Mouse (Mus musculus) intestine, embryonic 15.5 days (tissue): ENCODE measurements around the gene Rnd1. TPM values are rescaled to one million over a fixed set of nuclear protein-coding genes. Genes with fewer than 3 reads are reported as not detected.

Experiments used
- ATAC-seq: fragments of 200-750 bp; cut with Nextera tagmentation; 2 replicates; pipeline ENCODE4 v1.8.0; 2017; ENCODE audit warnings: moderate TSS enrichment, moderate library complexity
- H3K27ac ChIP-seq: fragments of 300-500 bp; sonication (generic); 2 replicates; pipeline ENCODE4 v1.5.1; 2015; ENCODE audit warnings: mild to moderate bottlenecking, inconsistent platforms
- H3K27me3 ChIP-seq: fragments of 300-500 bp; sonication (generic); replicated peaks from 2 replicates; pipeline ENCODE4 v1.6.1; 2015; ENCODE audit warnings: inconsistent platforms
- H3K36me3 ChIP-seq: fragments of 300-500 bp; sonication (generic); 2 replicates; pipeline ENCODE4 v1.6.1; 2015; ENCODE audit warnings: inconsistent platforms
- H3K4me1 ChIP-seq: fragments of 300-500 bp; sonication (generic); replicated peaks from 2 replicates; pipeline ENCODE4 v1.6.1; 2015; ENCODE audit warnings: inconsistent platforms
- H3K4me2 ChIP-seq: fragments of 300-500 bp; sonication (generic); replicated peaks from 2 replicates; pipeline ENCODE4 v1.6.1; 2015; ENCODE audit warnings: mild to moderate bottlenecking, inconsistent platforms
- H3K4me3 ChIP-seq: fragments of 300-500 bp; sonication (generic); replicated peaks from 2 replicates; pipeline ENCODE4 v1.5.1; 2015; ENCODE audit warnings: inconsistent platforms
- H3K9ac ChIP-seq: fragments of 300-500 bp; sonication (generic); 2 replicates; pipeline ENCODE4 v1.6.1; 2015; ENCODE audit warnings: inconsistent platforms
- H3K9me3 ChIP-seq: fragments of 300-500 bp; sonication (generic); 2 replicates; pipeline ENCODE4 v1.6.1; 2016; ENCODE audit warnings: inconsistent platforms
- WGBS: fragments of 180-500 bp; shearing (Covaris S2); methylation state at CpG from one replicate; pipeline ENCODE4 v1.1.7; 2015; 5-methylcytosine and 5-hydroxymethylcytosine counted together
- polyA plus RNA-seq: library from polyadenylated mRNA; unstranded; fragments of >200 nt; fragmentation: Nextera tagmentation; extraction: Ambion mirVana; gene quantifications from 2 replicates; pipeline ENCODE4 v1.2.1, GENCODE M21; 2015

Rnd1 gene
- polyA plus RNA-seq, 1 experiment from 2014 or later, result 1.1 TPM

DNA sequence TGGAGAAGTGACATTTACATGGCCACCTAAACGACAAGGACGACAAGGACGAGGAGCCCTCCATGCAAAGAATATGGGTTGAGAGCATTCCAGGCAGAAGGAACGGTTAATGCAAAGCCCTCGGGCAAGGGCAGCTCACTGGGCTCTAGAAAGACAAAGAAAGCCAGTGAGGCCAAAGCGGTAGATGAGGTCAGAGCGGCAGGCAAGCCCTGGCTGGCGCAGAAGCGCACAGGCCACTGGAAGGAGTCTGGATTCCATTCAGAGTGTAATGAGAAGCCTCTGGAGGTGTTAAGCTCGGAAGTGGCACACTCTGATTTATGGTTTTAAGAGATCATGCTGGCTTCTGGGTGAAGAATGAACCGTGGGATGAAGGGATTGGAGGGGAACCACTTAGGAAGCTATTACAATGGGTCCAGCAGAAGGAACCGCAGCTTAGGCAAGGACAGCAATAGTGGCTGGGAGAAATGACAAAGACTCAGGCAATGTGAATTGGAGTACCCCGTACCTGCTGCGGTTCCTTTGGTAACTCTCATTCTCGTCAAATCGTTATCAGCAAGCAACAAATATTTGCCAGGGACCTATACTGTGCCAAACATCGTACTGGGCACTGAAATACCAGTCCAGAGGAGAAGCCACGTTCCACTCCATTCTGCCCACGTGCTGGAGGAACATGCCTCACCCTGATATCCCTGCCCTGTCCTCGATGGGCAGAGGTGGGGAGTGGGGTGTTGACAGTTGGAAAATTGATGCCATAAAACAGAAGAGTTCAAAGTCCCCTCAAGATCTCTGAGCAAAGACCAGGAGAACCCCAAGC, 60.7 kb downstream of the Rnd1 start:
- no peaks in the 10 kb centered on the region for H3K9me3 ChIP-seq
- H3K27me3 ChIP-seq, result no peaks in the 10 kb centered on the region
- ATAC-seq, result peak; percentile 89
- H3K4me1 ChIP-seq, result peaks cover 14% of the 10 kb centered on the region
- peak overlapping the region; percentile 68 for H3K27ac ChIP-seq
- no peak overlapping the region for H3K9ac ChIP-seq
- H3K4me2 ChIP-seq, result peak overlapping the region; percentile 48
- peak overlapping the region; percentile 10 for H3K4me3 ChIP-seq
- no peaks in the 10 kb centered on the region for H3K36me3 ChIP-seq
- 33% methylated on average over 20 of the region's 20 CpGs for WGBS

DNA sequence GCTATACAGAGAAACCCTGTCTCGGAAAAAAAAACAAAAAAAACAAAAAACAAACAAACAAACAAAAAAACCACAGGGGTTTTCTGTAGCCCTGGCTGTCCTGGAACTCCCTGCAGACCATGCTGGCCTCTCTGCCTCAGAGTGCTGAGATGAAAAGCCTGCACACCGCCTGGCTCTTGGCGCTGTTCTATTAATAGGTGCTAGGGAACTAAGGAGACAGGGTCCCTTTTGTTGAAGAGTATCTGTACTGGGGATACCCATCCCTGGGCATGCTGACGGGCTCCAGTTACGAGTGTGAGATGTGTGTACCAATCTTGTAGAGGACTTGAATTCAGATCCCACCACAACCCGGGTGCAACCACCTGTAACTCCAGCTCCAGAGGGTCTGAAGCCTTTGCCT, 61.5 kb downstream of the Rnd1 start:
- H3K36me3 ChIP-seq, result no peaks in the 10 kb centered on the region
- no peak overlapping the region for H3K9ac ChIP-seq
- H3K27me3 ChIP-seq, result no peaks in the 10 kb centered on the region
- no peaks in the 10 kb centered on the region for H3K9me3 ChIP-seq
- H3K4me3 ChIP-seq, result no peak overlapping the region
- peaks cover 14% of the 10 kb centered on the region for H3K4me1 ChIP-seq
- H3K27ac ChIP-seq, result no peak overlapping the region
- no peak for ATAC-seq
- 72% methylated on average over 6 of the region's 6 CpGs for WGBS
- peak overlapping the region; percentile 48 for H3K4me2 ChIP-seq

DNA sequence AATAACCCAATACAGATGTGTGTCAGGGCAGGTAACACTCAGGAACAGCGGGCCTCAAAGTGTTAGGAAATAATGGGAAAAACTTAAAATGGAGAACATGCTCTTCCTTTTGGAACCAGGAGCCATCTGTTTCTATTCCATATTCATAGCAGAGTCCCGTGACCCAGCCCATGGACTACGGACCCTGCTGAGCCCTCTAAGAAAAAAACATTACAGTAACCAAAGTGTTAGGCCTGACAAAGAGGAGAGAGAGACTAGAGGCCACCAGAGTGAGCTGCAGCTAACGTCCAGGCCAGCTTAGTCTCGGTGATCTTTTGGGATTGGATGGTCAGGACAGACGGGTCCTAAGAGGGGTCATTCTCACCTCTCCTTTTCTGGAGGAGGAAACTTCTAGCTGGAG, 62.3 kb downstream of the Rnd1 start:
- ATAC-seq, result peak; percentile 57
- WGBS, result 50% methylated on average over 6 of the region's 6 CpGs

DNA sequence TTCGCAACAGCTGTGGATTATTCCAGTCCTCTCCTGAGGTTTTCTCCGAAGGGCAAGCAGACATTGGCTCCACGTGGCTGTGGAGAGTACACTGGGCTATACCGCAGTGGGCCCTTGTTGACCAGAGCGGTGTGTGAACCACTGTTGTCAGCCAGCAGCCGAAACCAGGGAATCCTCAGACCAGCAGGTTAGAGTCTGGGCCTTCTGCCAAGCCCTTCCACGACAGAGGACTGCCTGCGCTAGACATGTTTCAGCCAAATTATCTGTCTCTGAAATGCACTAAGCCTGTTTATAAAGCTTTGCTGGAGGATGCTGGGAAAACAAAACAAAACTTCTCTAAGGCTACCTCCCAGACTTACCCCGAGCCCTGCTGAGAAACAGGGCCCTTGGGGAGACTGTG, 62.7 kb downstream of the Rnd1 start:
- Histone ChIP-seq H3K4me2 (peak overlapping the region; percentile 48), H3K9ac (peak overlapping the region; percentile 33), H3K4me3 (no peak overlapping the region), H3K27ac (peak overlapping the region; percentile 77), H3K9me3 (no peaks in the 10 kb centered on the region), H3K36me3 (no peaks in the 10 kb centered on the region), H3K27me3 (no peaks in the 10 kb centered on the region), H3K4me1 (peaks cover 16% of the 10 kb centered on the region)
- WGBS, result 41% methylated on average over 9 of the region's 9 CpGs
- ATAC-seq, result no peak

More for the DNA sequence above, 62.3 kb downstream of the Rnd1 start:
- Histone ChIP-seq H3K9ac (no peak overlapping the region), H3K9me3 (no peaks in the 10 kb centered on the region), H3K4me1 (peaks cover 16% of the 10 kb centered on the region), H3K27ac (peak overlapping the region; percentile 77), H3K4me2 (peak overlapping the region; percentile 48), H3K4me3 (no peak overlapping the region), H3K36me3 (no peaks in the 10 kb centered on the region), H3K27me3 (no peaks in the 10 kb centered on the region)

Other genes with a start within 250 kb of the Rnd1 start
- not detected in 2 replicates for gene Olfr282, start 246.2 kb downstream of the Rnd1 start, polyA plus RNA-seq
- gene Olfr281, start 224.9 kb downstream of the Rnd1 start, polyA plus RNA-seq, result not detected in 2 replicates
- gene OR5BS1P, start 207.6 kb downstream of the Rnd1 start, polyA plus RNA-seq, result not detected in 2 replicates
- 0.23 TPM in 1 of 2 replicates, not detected in the other for gene Lalba, start 194.7 kb downstream of the Rnd1 start, polyA plus RNA-seq
- not detected in 2 replicates for gene Olfr279, start 185.1 kb downstream of the Rnd1 start, polyA plus RNA-seq
- gene Kansl2, start 143.2 kb downstream of the Rnd1 start, polyA plus RNA-seq, result 81.4 and 86.7 TPM in 2 replicates
- 42.4 and 44.9 TPM in 2 replicates for gene Ccnt1, start 106.5 kb downstream of the Rnd1 start, polyA plus RNA-seq
- gene 4930415O20Rik, start 106.5 kb downstream of the Rnd1 start, polyA plus RNA-seq, result 0.77 TPM in 1 of 2 replicates, not detected in the other
- gene Adcy6, start 67.4 kb downstream of the Rnd1 start, polyA plus RNA-seq, result 21.4 and 23.0 TPM in 2 replicates
- gene Cacnb3, start 46.6 kb downstream of the Rnd1 start, polyA plus RNA-seq, result 24.9 and 26.7 TPM in 2 replicates
- 23.3 and 23.7 TPM in 2 replicates for gene Ddx23, start 14.6 kb downstream of the Rnd1 start, polyA plus RNA-seq
- gene Ccdc65, start 30.7 kb upstream of the Rnd1 start, polyA plus RNA-seq, result 0.67 and 0.92 TPM in 2 replicates
- gene Fkbp11, start 50.7 kb upstream of the Rnd1 start, polyA plus RNA-seq, result 68.0 and 117 TPM in 2 replicates
- gene Arf3, start 85.8 kb upstream of the Rnd1 start, polyA plus RNA-seq, result 39.8 and 43.6 TPM in 2 replicates
- not detected in 2 replicates for gene Wnt10b, start 100.7 kb upstream of the Rnd1 start, polyA plus RNA-seq
- gene Wnt1, start 112.4 kb upstream of the Rnd1 start, polyA plus RNA-seq, result not detected in 2 replicates
- not detected in 2 replicates for gene Ddn, start 132.0 kb upstream of the Rnd1 start, polyA plus RNA-seq
- 88.3 and 89.0 TPM in 2 replicates for gene Prkag1, start 154.1 kb upstream of the Rnd1 start, polyA plus RNA-seq
- gene Kmt2d, start 193.7 kb upstream of the Rnd1 start, polyA plus RNA-seq, result 9.6 and 10.4 TPM in 2 replicates
- 10.8 and 12.5 TPM in 2 replicates for gene Rhebl1, start 217.1 kb upstream of the Rnd1 start, polyA plus RNA-seq
- 0.96 and 1.1 TPM in 2 replicates for gene Dhh, start 221.1 kb upstream of the Rnd1 start, polyA plus RNA-seq
- gene Lmbr1l, start 240.8 kb upstream of the Rnd1 start, polyA plus RNA-seq, result 18.6 and 19.0 TPM in 2 replicates